In the genomic region with DNA sequence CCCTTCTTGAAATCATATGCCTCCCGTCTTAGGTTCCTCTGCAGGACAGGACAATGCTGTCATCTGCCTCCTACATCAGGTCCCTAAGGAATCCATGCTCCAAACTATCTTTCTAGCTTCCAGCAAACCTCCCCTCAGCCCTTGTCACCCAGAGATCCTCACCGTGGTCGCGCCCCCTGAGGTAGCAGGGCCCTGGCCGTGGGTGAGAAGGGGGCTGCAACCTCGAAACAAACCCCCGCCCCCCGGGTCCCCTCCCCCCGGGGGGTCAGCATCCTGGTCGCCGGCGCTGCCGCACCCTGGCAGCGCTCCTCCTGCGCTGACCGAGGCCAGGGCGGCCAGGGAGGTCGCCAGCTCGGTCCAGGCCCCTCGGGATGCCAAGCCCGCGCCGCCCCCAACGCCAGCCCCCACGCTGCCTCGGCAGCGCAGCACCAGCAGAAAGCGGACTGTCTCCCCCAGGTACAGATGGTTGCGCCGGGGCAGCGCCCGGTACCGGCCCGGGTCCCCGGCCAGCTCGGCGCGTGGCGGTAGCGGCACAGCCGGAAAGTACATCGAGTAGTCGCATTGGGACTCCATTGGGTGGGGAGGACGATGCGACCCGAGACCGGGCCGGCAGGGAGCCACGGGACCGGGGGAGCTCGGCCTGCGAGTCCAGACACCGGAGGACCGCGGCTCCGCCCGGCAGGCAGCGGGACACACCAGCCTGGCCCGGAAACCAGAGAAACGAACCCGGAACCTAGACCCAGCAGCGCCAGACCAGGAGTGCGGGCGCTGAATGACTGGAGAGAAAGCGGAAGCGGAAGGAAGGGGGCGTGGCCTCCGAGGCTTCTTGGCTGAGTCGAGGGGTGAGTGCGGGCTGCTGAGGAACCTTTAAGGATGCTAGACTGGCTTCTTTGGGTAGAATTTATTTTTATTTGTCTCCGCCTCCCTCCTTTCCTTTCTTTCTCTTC, we compare ENCODE assay signal across 8 mouse cellular contexts. TPM values are rescaled to one million over a fixed set of nuclear protein-coding genes. Genes with fewer than 3 reads are reported as not detected.
DNase-seq lines count a peak whose midpoint lies in the region; ATAC-seq and TF ChIP-seq lines count a peak whose summit lies in the region.

A gene (minus strand): TSS at position 774 of the 947 bp plus-strand sequence.

- peak within 1 kb of the TSS; percentile 62 for H3K4me3 ChIP-seq in forebrain, embryonic 15.5 days
- peak within 1 kb of the TSS; percentile 78 for H3K4me3 ChIP-seq in layer of hippocampus, adult 2 months
- H3K4me3 ChIP-seq in lung, embryonic 14.5 days (ENCODE audit: low read depth, low read length): peak within 1 kb of the TSS; percentile 95
- H3K4me3 ChIP-seq in olfactory bulb, adult 2 months (ENCODE audit: insufficient read depth, low read depth, low read length): peak within 1 kb of the TSS; percentile 72
- peak within 1 kb of the TSS; percentile 92 for H3K4me3 ChIP-seq in thymus, adult 2 months (ENCODE audit: control insufficient read depth, insufficient read depth, low read length)

- under 1% methylated on average over 71 of the region's 71 CpGs for WGBS in forebrain, embryonic 15.5 days
- under 1% methylated on average over 71 of the region's 71 CpGs for WGBS in lung, embryonic 14.5 days
- under 1% methylated on average over 71 of the region's 71 CpGs for WGBS in olfactory bulb, adult 2 months
- under 1% methylated on average over 70 of the region's 71 CpGs for WGBS in thymus, adult 2 months

- H3K9ac ChIP-seq in forebrain, embryonic 15.5 days (replicated peaks): peak within 1 kb of the TSS; percentile 79
- H3K9ac ChIP-seq in lung, embryonic 14.5 days: peak within 1 kb of the TSS; percentile 95

- no peaks in the 10 kb centered on the region for H3K27me3 ChIP-seq in forebrain, embryonic 15.5 days
- no peaks in the 10 kb centered on the region for H3K27me3 ChIP-seq in lung, embryonic 14.5 days (ENCODE audit: insufficient read depth, low read length)
- no peaks in the 10 kb centered on the region for H3K27me3 ChIP-seq in thymus, adult 2 months (ENCODE audit: control insufficient read depth, insufficient read depth, low read length)

- peak within 1 kb of the TSS; percentile 63 for H3K27ac ChIP-seq in forebrain, embryonic 15.5 days (replicated peaks)
- peak within 1 kb of the TSS; percentile 93 for H3K27ac ChIP-seq in layer of hippocampus, adult 2 months
- peak within 1 kb of the TSS; percentile 42; the same call in 1 of the 2 replicates for H3K27ac ChIP-seq in lung, embryonic 14.5 days (ENCODE audit: low read depth)
- peak within 1 kb of the TSS; percentile 30; the same call in 1 of the 2 replicates for H3K27ac ChIP-seq in olfactory bulb, adult 2 months (ENCODE audit: insufficient read depth, low read depth, low read length)
- 0 out of 2 replicates have a peak within 1 kb of the TSS, but pooled peaks have one; percentile 8 for H3K27ac ChIP-seq in thymus, adult 2 months (ENCODE audit: control insufficient read depth, insufficient read depth, low read length)

- peak within 1 kb of the TSS; percentile 92 for H3K4me2 ChIP-seq in forebrain, embryonic 15.5 days (replicated peaks)
- H3K4me2 ChIP-seq in lung, embryonic 14.5 days: peak within 1 kb of the TSS; percentile 92

- intact Hi-C loops in heart, postnatal 25 days (cut with DNase I): no loop called here

- TF ChIP-seq POLR2A in olfactory bulb, adult 2 months (IDR thresholded peaks at IDR 0.05; ENCODE audit: insufficient read depth, low read depth, low read length): peak; percentile 91
- peak; percentile 93 for TF ChIP-seq POLR2A in thymus, adult 2 months (IDR thresholded peaks at IDR 0.05; ENCODE audit: control insufficient read depth, extremely low read depth, insufficient read depth, low read length, poor library complexity)

- H3K9me3 ChIP-seq in forebrain, embryonic 15.5 days: no peaks in the 10 kb centered on the region
- H3K9me3 ChIP-seq in lung, embryonic 14.5 days (ENCODE audit: low read depth, low read length): no peaks in the 10 kb centered on the region

- peak; percentile 92 for ATAC-seq in forebrain, embryonic 15.5 days (replicated peaks)
- ATAC-seq in lung, embryonic 14.5 days (ENCODE audit: insufficient read depth): peak; percentile 93

- peak; percentile 89 for DNase-seq in ES-CJ7 (ENCODE audit: low read depth, low spot score)
- peak; percentile 88 for DNase-seq in cerebellum, adult 11 months
- DNase-seq in heart, postnatal 25 days (ENCODE audit: low spot score): peak; percentile 81
- DNase-seq in layer of hippocampus, adult 2 months (ENCODE audit: low spot score in 2 of 2): peak; percentile 90 to 92
- peak; percentile 97 for DNase-seq in lung, embryonic 14.5 days
- peak; percentile 90 for DNase-seq in thymus, adult 2 months

- H3K36me3 ChIP-seq in forebrain, embryonic 15.5 days: peaks cover 33% of the 10 kb centered on the region
- H3K36me3 ChIP-seq in lung, embryonic 14.5 days (ENCODE audit: insufficient read depth): peaks cover 35% of the 10 kb centered on the region
- peaks cover 8% of the 10 kb centered on the region; the same call in 1 of the 2 replicates for H3K36me3 ChIP-seq in thymus, adult 2 months (ENCODE audit: control insufficient read depth, insufficient read depth, low read length)

- H3K4me1 ChIP-seq in forebrain, embryonic 15.5 days: peaks cover 31% of the 10 kb centered on the region
- H3K4me1 ChIP-seq in lung, embryonic 14.5 days (ENCODE audit: insufficient read depth): peaks cover 7% of the 10 kb centered on the region
- peaks cover 23% of the 10 kb centered on the region for H3K4me1 ChIP-seq in olfactory bulb, adult 2 months (ENCODE audit: control insufficient read depth, insufficient read depth, low read length)
- peaks cover 17% of the 10 kb centered on the region for H3K4me1 ChIP-seq in thymus, adult 2 months (replicated peaks; ENCODE audit: control insufficient read depth, insufficient read depth, low read length)

- TF ChIP-seq CTCF in layer of hippocampus, adult 2 months (conservative IDR thresholded peaks at IDR 0.05): peak; percentile 20
- TF ChIP-seq CTCF in lung, embryonic 14.5 days (IDR thresholded peaks at IDR 0.05; ENCODE audit: low read depth): no peak
- TF ChIP-seq CTCF in olfactory bulb, adult 2 months (IDR thresholded peaks at IDR 0.05; ENCODE audit: insufficient read depth, low read depth, low read length): no peak
- TF ChIP-seq CTCF in thymus, adult 2 months (IDR thresholded peaks at IDR 0.05; ENCODE audit: borderline replicate concordance, control insufficient read depth, extremely low read depth, insufficient read depth, low read length, poor library complexity): peak; percentile 45; the same call in 1 of the 2 replicates

RNA-seq across cellular contexts. Expression of the gene that starts here (rescaled TPM):
- 12.9 and 14.0 TPM in 2 replicates for polyA plus RNA-seq in forebrain, embryonic 15.5 days (2015; fragmentation: Nextera tagmentation; extraction: Ambion mirVana)
- 1 to 10 TPM; 3.1 to 3.8 TPM for total RNA-seq in heart, postnatal 25 days (2021)
- 10 to 100 TPM; 68.1 to 77.0 TPM for total RNA-seq in layer of hippocampus, adult 2 months (2021)
- polyA plus RNA-seq in lung, embryonic 14.5 days (2014; fragmentation: Nextera tagmentation; extraction: Ambion mirVana): 5.5 and 6.6 TPM in 2 replicates
- polyA plus RNA-seq in olfactory bulb, adult 2 months (2012; ENCODE audit: insufficient read depth, insufficient read length, low replicate concordance, missing spikeins): 185 TPM in 1 of 2 replicates, not detected in the other
- 142 and 146 TPM in 2 replicates for polyA plus RNA-seq in thymus, adult 2 months (2012; rRNA removed)

Comparison
In these comparisons a context has a peak if more than half of its experiments do, and no peak if none do; other contexts are left out.
1. Peak in every context shown above with its lines: DNase-seq, ATAC-seq, H3K4me3 ChIP-seq and H3K27ac ChIP-seq.
2. RNA of the gene that starts here (total RNA-seq): 68.1 to 77.0 TPM in layer of hippocampus, adult 2 months; 3.1 to 3.8 TPM in heart, postnatal 25 days; every median in the first group is over 10 times any median in the second.
3. H3K27ac ChIP-seq: peak in every context shown above with its lines; median percentile 93 in layer of hippocampus, adult 2 months; 63 in forebrain, embryonic 15.5 days; 42 in lung, embryonic 14.5 days; 30 in olfactory bulb, adult 2 months; 8 in thymus, adult 2 months.
4. CTCF ChIP-seq: peak in layer of hippocampus, adult 2 months (single experiment) and thymus, adult 2 months (single experiment); none in lung, embryonic 14.5 days (single experiment) and olfactory bulb, adult 2 months (single experiment).